Mouse (Mus musculus): ENCODE results near the gene Slc7a3. TPM values are rescaled to one million over a fixed set of nuclear protein-coding genes. Genes with fewer than 3 reads are reported as not detected.

Gene Slc7a3
- total RNA-seq (2014; rRNA removed) (30.8 and 33.2 TPM in 2 replicates), polyA plus RNA-seq (2015; fragmentation: Nextera tagmentation; extraction: Ambion mirVana) (31.6 and 31.8 TPM in 2 replicates)

- Histone ChIP-seq H3K9me3 (ENCODE audit: low read length) (no peaks in the 10 kb centered on the region), H3K27ac (ENCODE audit: low read depth, low read length) (no peak within 1 kb of the TSS), H3K27me3 (ENCODE audit: insufficient read depth, low read length) (no peaks in the 10 kb centered on the region), H3K4me2 (ENCODE audit: low read depth, low read length, poor library complexity, severe bottlenecking) (peak within 1 kb of the TSS; percentile 55), H3K4me3 (ENCODE audit: low read depth, low read length) (peak within 1 kb of the TSS; percentile 34), H3K36me3 (ENCODE audit: insufficient read depth, low read length) (no peaks in the 10 kb centered on the region), H3K9ac (replicated peaks; ENCODE audit: low read length, poor library complexity, severe bottlenecking) (no peak within 1 kb of the TSS), H3K4me1 (ENCODE audit: insufficient read depth, low read length) (no peaks in the 10 kb centered on the region)
- no peak for DNase-seq (ENCODE audit: low spot score)
- WGBS = 52% methylated on average over 11 of the region's 11 CpGs
- ATAC-seq (ENCODE audit: low FRiP score) = peak; percentile 54; the same call in 1 of the 2 replicates
- no peak for TF ChIP-seq CTCF (IDR thresholded peaks at IDR 0.05)
These were observed at the start of gene Slc7a3 for GRCm38 (mm10) chrX:101085920-101086319. Gene Slc7a3 (minus strand): TSS chrX:101086020.

GRCm38 (mm10) chrX:101131992-101132791 is 46.4 kb upstream of the Slc7a3 start:
- Histone ChIP-seq H3K4me3 (ENCODE audit: low read depth, low read length) (no peak overlapping the region), H3K4me2 (ENCODE audit: low read depth, low read length, poor library complexity, severe bottlenecking) (peak overlapping the region; percentile 12; the same call in 1 of the 2 replicates), H3K4me1 (ENCODE audit: insufficient read depth, low read length) (no peaks in the 10 kb centered on the region), H3K9me3 (ENCODE audit: low read length) (no peaks in the 10 kb centered on the region), H3K9ac (replicated peaks; ENCODE audit: low read length, poor library complexity, severe bottlenecking) (no peak overlapping the region), H3K27ac (ENCODE audit: low read depth, low read length) (no peak overlapping the region), H3K36me3 (ENCODE audit: insufficient read depth, low read length) (no peaks in the 10 kb centered on the region), H3K27me3 (ENCODE audit: insufficient read depth, low read length) (no peaks in the 10 kb centered on the region; the same call in 1 of the 2 replicates)
- DNase-seq (ENCODE audit: low spot score) (peak; percentile 60), ATAC-seq (ENCODE audit: low FRiP score) (0 out of 2 replicates have a peak, but pooled peaks have one; percentile 31)
- TF ChIP-seq CTCF (IDR thresholded peaks at IDR 0.05) = peak; percentile 75
- 30% methylated on average over 12 of the region's 12 CpGs for WGBS

GRCm38 (mm10) chrX:101131001-101131400 is 45.2 kb upstream of the Slc7a3 start:
- H3K4me1 ChIP-seq (ENCODE audit: insufficient read depth, low read length) = no peaks in the 10 kb centered on the region
- H3K4me2 ChIP-seq (ENCODE audit: low read depth, low read length, poor library complexity, severe bottlenecking) = no peak overlapping the region
- H3K27me3 ChIP-seq (ENCODE audit: insufficient read depth, low read length) = no peaks in the 10 kb centered on the region; the same call in 1 of the 2 replicates
- DNase-seq (ENCODE audit: low spot score) (peak; percentile 66), ATAC-seq (ENCODE audit: low FRiP score) (no peak)
- TF ChIP-seq CTCF (IDR thresholded peaks at IDR 0.05) = peak; percentile 80
- H3K9me3 ChIP-seq (ENCODE audit: low read length) = no peaks in the 10 kb centered on the region
- H3K9ac ChIP-seq (replicated peaks; ENCODE audit: low read length, poor library complexity, severe bottlenecking) = no peak overlapping the region
- no peak overlapping the region for H3K4me3 ChIP-seq (ENCODE audit: low read depth, low read length)
- no peak overlapping the region for H3K27ac ChIP-seq (ENCODE audit: low read depth, low read length)
- H3K36me3 ChIP-seq (ENCODE audit: insufficient read depth, low read length) = no peaks in the 10 kb centered on the region
- WGBS = 26% methylated on average over 7 of the region's 7 CpGs

GRCm38 (mm10) chrX:101128559-101128958 is 42.7 kb upstream of the Slc7a3 start:
- no peak for TF ChIP-seq CTCF (IDR thresholded peaks at IDR 0.05)
- Histone ChIP-seq H3K9me3 (ENCODE audit: low read length) (no peaks in the 10 kb centered on the region), H3K27ac (ENCODE audit: low read depth, low read length) (no peak overlapping the region), H3K4me1 (ENCODE audit: insufficient read depth, low read length) (no peaks in the 10 kb centered on the region), H3K9ac (replicated peaks; ENCODE audit: low read length, poor library complexity, severe bottlenecking) (no peak overlapping the region), H3K4me2 (ENCODE audit: low read depth, low read length, poor library complexity, severe bottlenecking) (no peak overlapping the region), H3K27me3 (ENCODE audit: insufficient read depth, low read length) (no peaks in the 10 kb centered on the region; the same call in 1 of the 2 replicates), H3K4me3 (ENCODE audit: low read depth, low read length) (no peak overlapping the region), H3K36me3 (ENCODE audit: insufficient read depth, low read length) (no peaks in the 10 kb centered on the region)
- DNase-seq (ENCODE audit: low spot score) (no peak), ATAC-seq (ENCODE audit: low FRiP score) (no peak)
- 84% methylated on average over 2 of the region's 2 CpGs for WGBS

GRCm38 (mm10) chrX:101126977-101127376 is 41.2 kb upstream of the Slc7a3 start:
- Histone ChIP-seq H3K9ac (replicated peaks; ENCODE audit: low read length, poor library complexity, severe bottlenecking) (no peak overlapping the region), H3K4me2 (ENCODE audit: low read depth, low read length, poor library complexity, severe bottlenecking) (no peak overlapping the region), H3K9me3 (ENCODE audit: low read length) (no peaks in the 10 kb centered on the region), H3K27ac (ENCODE audit: low read depth, low read length) (no peak overlapping the region), H3K4me3 (ENCODE audit: low read depth, low read length) (no peak overlapping the region), H3K27me3 (ENCODE audit: insufficient read depth, low read length) (no peaks in the 10 kb centered on the region; the same call in 1 of the 2 replicates), H3K36me3 (ENCODE audit: insufficient read depth, low read length) (no peaks in the 10 kb centered on the region), H3K4me1 (ENCODE audit: insufficient read depth, low read length) (no peaks in the 10 kb centered on the region)
- DNase-seq (ENCODE audit: low spot score) = no peak
- WGBS = 73% methylated on average over 2 of the region's 2 CpGs
- no peak for TF ChIP-seq CTCF (IDR thresholded peaks at IDR 0.05)
- no peak for ATAC-seq (ENCODE audit: low FRiP score)

DNA sequence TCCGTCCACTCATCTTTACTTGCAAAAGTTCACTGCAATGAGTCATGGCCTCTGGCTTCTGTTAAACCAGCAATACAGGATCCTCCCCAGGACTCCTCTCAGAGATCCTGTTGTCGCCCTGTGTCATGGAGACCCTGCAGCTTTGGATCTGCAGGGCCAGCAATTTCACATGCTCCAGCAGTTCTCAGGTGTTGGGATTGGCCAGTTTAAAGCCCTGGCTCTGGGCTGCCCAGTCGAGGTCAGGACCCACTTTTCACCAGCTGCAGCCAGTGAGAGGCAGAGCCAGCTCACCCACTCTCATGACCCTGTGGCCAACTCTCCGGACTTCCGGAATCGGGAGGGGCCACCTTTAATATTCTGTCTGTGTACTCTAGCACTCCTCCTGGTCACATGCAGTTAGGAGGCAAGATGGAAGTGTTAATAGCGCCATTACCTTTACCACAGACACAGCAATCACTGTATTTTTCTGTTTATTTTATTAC is 40.7 kb upstream of the Slc7a3 start:
- no peaks in the 10 kb centered on the region; the same call in 1 of the 2 replicates for H3K27me3 ChIP-seq (ENCODE audit: insufficient read depth, low read length)
- no peak for TF ChIP-seq CTCF (IDR thresholded peaks at IDR 0.05)
- ATAC-seq (ENCODE audit: low FRiP score) = no peak
- no peaks in the 10 kb centered on the region for H3K9me3 ChIP-seq (ENCODE audit: low read length)
- H3K36me3 ChIP-seq (ENCODE audit: insufficient read depth, low read length) = no peaks in the 10 kb centered on the region
- H3K4me2 ChIP-seq (ENCODE audit: low read depth, low read length, poor library complexity, severe bottlenecking) = no peak overlapping the region
- H3K27ac ChIP-seq (ENCODE audit: low read depth, low read length) = no peak overlapping the region
- no peaks in the 10 kb centered on the region for H3K4me1 ChIP-seq (ENCODE audit: insufficient read depth, low read length)
- DNase-seq (ENCODE audit: low spot score) = no peak
- WGBS = 76% methylated on average over 7 of the region's 7 CpGs
- H3K4me3 ChIP-seq (ENCODE audit: low read depth, low read length) = no peak overlapping the region
- no peak overlapping the region for H3K9ac ChIP-seq (replicated peaks; ENCODE audit: low read length, poor library complexity, severe bottlenecking)
